Mouse (Mus musculus) liver, embryonic 12.5 days (tissue): Measurements from ENCODE around the gene Rsc1a1. TPM values are rescaled to one million over a fixed set of nuclear protein-coding genes. Genes with fewer than 3 reads are reported as not detected.
A peak's percentile ranks its signal among the peaks of the same experiment; 100 is the strongest.

Source experiments
- ATAC-seq: fragments of 200-750 bp; cut with Nextera tagmentation; 2 replicates; pipeline ENCODE4 v1.8.0; 2017; ENCODE audit warnings: moderate number of reproducible peaks, mild to moderate bottlenecking, moderate library complexity
- H3K27ac ChIP-seq: fragments of 300-500 bp; sonication (generic); 2 replicates; pipeline ENCODE4 v1.5.1; 2016; ENCODE audit warnings: mild to moderate bottlenecking
- H3K27me3 ChIP-seq: fragments of 300-500 bp; sonication (generic); replicated peaks from 2 replicates; pipeline ENCODE4 v1.6.1; 2016; ENCODE audit warnings: mild to moderate bottlenecking, moderate library complexity
- H3K36me3 ChIP-seq: fragments of 300-500 bp; sonication (generic); 2 replicates; pipeline ENCODE4 v1.6.1; 2016; ENCODE audit warnings: mild to moderate bottlenecking, moderate library complexity
- H3K4me1 ChIP-seq: fragments of 300-500 bp; sonication (generic); 2 replicates; pipeline ENCODE4 v1.6.1; 2016
- H3K4me2 ChIP-seq: fragments of 300-500 bp; sonication (generic); 2 replicates; pipeline ENCODE4 v1.6.1; 2016; ENCODE audit warnings: mild to moderate bottlenecking, moderate library complexity
- H3K4me3 ChIP-seq: fragments of 300-500 bp; sonication (generic); 2 replicates; pipeline ENCODE4 v1.5.1; 2016; ENCODE audit warnings: mild to moderate bottlenecking, moderate library complexity
- H3K9ac ChIP-seq: fragments of 300-500 bp; sonication (generic); 2 replicates; pipeline ENCODE4 v1.6.1; 2016; ENCODE audit warnings: mild to moderate bottlenecking, moderate library complexity
- H3K9me3 ChIP-seq: fragments of 300-500 bp; sonication (generic); replicated peaks from 2 replicates; pipeline ENCODE4 v1.6.1; 2016; ENCODE audit warnings: mild to moderate bottlenecking, moderate library complexity
- WGBS: fragments of 180-500 bp; shearing (Covaris S2); methylation state at CpG from one replicate; pipeline ENCODE4 v1.1.7; 2016; ENCODE audit not compliant: insufficient replicate concordance; 5-methylcytosine and 5-hydroxymethylcytosine counted together
- polyA plus RNA-seq: library from polyadenylated mRNA; unstranded; fragments of >200 nt; fragmentation: Nextera tagmentation; extraction: Ambion mirVana; gene quantifications from 2 replicates; pipeline ENCODE4 v1.2.1, GENCODE M21; 2016

The Rsc1a1 gene
- polyA plus RNA-seq, 1 experiment from 2014 or later = 0.74 TPM

DNA sequence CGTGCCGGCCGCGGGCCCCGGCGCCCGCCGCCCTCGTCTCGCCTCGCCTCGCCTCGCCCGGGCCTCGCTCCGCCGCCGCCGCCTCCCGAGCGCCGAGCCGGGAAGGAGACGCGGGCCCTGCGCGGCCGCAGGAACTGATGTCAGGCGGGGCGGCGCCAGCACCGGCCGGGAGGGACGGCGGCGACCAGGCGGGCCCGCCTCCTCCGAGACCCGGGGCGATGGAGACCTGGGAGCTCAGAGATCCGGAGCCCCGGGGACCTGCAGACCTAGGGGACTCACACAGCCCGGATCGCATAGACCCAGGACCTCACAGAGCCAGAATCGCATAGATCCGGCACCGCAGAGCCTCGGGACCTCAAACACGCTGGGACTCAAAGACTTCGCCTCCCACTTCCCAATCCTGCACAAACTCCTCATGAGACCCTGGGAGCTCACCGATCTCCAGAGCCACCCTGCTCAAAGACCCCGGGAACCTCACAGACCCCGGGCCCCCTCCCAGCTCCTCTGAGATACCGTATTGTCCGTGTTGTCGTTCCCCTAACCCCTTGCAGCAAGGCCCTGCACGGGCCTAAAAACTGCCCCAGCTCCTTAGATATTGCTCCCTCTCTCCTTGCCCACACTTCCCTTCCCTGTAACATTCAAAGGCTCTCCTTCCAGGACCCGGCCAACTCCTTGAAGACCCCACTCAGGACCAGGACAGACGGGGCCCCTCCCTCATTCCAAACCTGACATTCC lies 21.2 kb downstream of the Rsc1a1 start:
- Histone ChIP-seq H3K9me3 (no peaks in the 10 kb centered on the region), H3K27ac (peak overlapping the region; percentile 55), H3K4me3 (peak overlapping the region; percentile 73), H3K4me1 (peaks cover 27% of the 10 kb centered on the region), H3K27me3 (peaks cover 22% of the 10 kb centered on the region), H3K4me2 (peak overlapping the region; percentile 91), H3K9ac (peak overlapping the region; percentile 89), H3K36me3 (peaks cover 23% of the 10 kb centered on the region)
- peak; percentile 88 for ATAC-seq
- WGBS = 1% methylated on average over 43 of the region's 60 CpGs

DNA sequence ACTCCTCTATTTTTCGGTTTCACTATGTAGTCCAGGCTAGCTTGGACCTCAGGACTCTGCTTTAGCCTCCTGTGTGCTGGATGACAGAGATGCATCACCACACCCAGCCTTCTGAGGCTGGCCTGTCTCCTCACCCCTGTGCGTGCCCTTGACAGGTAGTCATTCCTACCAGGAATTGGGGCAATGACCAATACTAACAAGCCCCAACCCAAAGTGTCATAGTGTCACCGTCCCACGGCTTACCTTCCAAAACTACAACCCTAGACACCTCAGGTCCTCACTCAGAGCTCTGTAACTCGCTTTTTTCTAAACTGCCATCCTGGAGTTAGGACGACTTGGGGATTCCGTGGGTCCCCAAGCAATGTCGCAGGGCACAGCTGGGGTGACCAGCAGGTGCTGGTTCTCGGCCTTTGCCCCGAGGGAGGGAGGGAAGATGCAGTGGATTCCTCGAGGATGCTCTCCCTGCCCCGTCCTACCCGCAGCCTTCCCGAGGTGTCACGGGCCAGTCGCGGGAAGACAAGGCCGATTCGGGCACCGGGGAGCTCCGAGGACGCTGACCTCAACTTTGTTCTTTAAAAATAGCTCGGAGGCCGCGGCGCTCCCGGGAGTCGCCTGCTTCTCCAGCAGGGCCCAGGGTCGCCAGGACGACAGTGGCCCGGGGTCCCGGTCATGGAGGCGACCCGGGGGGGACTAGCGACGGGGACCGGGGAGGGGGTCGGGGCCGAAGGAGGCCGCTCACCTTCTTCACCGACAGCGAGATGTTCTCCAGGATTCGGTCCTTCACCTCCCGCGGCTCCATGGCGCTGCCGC lies 22.1 kb downstream of the Rsc1a1 start:
- H3K9ac ChIP-seq = peak overlapping the region; percentile 89
- H3K36me3 ChIP-seq = peaks cover 29% of the 10 kb centered on the region
- peak overlapping the region; percentile 55 for H3K27ac ChIP-seq
- WGBS = 6% methylated on average over 47 of the region's 47 CpGs
- peak overlapping the region; percentile 73 for H3K4me3 ChIP-seq
- no peaks in the 10 kb centered on the region for H3K9me3 ChIP-seq
- peak; percentile 39 for ATAC-seq
- peak overlapping the region; percentile 91 for H3K4me2 ChIP-seq
- H3K27me3 ChIP-seq = peaks cover 22% of the 10 kb centered on the region
- peaks cover 31% of the 10 kb centered on the region for H3K4me1 ChIP-seq

DNA sequence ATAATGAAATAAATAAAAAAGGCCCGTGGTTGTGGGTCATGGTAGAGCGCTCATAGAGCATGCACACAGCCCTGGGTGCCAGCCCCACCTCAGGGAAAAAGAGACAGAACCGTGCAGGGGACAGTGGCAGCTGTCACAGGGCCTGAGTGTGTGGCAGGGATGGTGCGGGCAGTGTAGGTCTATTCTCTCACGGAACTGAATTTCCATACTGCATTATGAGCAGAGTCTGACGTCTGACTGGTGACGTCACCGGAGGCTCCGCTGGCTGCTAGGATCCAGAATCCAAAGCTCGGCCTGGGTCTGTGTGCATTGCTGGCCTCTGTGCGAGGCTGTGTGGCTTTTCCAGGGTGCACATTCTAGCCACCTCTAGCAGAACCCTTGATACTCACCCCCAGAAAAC lies 24.5 kb downstream of the Rsc1a1 start:
- 89% methylated on average over 11 of the region's 11 CpGs for WGBS
- Histone ChIP-seq H3K27me3 (peaks cover 13% of the 10 kb centered on the region), H3K9ac (no peak overlapping the region), H3K4me3 (no peak overlapping the region), H3K4me2 (no peak overlapping the region), H3K4me1 (peaks cover 52% of the 10 kb centered on the region), H3K36me3 (peaks cover 35% of the 10 kb centered on the region), H3K27ac (no peak overlapping the region), H3K9me3 (no peaks in the 10 kb centered on the region)
- no peak for ATAC-seq

DNA sequence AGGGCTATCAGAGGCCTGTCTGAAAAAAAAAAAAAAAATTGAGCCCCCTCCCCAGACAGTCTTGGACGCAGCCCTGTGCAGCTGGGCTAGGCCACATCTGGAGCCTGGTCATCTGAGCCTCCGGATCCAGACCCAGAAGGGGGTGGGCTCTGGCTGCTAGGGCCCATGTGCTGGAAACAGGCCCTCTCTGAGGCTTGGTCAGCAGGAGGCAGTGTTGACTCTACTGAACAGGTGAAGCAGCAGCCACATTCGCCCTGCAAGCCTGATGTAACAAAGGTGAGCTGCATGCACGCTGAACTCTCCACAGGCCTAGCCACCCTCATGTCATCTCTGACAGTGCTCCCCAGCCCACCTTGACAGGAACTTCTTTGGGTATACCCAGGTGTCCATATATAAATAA lies 25.7 kb downstream of the Rsc1a1 start:
- no peak overlapping the region for H3K4me3 ChIP-seq
- H3K4me2 ChIP-seq = no peak overlapping the region
- H3K4me1 ChIP-seq = peaks cover 48% of the 10 kb centered on the region
- no peak overlapping the region for H3K27ac ChIP-seq
- H3K9ac ChIP-seq = no peak overlapping the region
- WGBS = 79% methylated on average over 4 of the region's 4 CpGs
- H3K9me3 ChIP-seq = no peaks in the 10 kb centered on the region
- H3K27me3 ChIP-seq = 0 out of 2 replicates have a peak, but pooled peaks cover 1% of the 10 kb centered on the region
- ATAC-seq = no peak
- H3K36me3 ChIP-seq = peaks cover 35% of the 10 kb centered on the region

DNA sequence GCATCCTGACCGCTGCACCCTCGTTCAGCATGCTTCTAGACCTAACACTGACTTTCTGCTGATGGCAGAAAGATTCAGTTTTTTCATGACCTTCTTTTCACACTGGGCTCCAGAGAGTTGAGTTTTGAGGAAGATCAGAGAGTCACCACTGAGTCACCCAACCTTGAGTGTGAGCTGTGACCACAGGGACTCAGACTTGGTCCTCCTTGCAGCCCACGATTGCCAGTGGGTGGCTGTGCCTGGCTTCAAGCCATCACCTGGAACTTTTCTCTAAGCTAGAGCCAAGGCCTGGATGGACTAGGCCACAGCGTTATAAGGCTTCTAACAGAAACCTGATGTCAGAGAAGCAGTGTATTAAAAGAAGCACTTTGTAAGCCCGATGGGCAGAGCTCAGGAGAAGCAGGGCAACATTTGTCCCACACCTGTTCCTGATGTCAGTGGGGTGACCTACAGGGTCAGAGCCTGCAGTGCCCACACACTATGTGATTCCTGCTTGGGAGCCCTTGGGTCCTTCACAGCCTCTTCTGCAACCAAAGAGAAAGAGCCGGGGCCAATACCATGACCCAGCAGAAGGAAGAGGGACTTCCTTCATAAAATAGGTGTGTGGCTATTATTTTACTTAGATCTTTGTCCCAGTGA lies 26.4 kb downstream of the Rsc1a1 start:
- Histone ChIP-seq H3K4me3 (no peak overlapping the region), H3K9ac (no peak overlapping the region), H3K4me2 (no peak overlapping the region), H3K9me3 (no peaks in the 10 kb centered on the region), H3K4me1 (peaks cover 42% of the 10 kb centered on the region), H3K36me3 (peaks cover 37% of the 10 kb centered on the region), H3K27ac (no peak overlapping the region), H3K27me3 (no peaks in the 10 kb centered on the region)
- WGBS = 79% methylated on average over 6 of the region's 6 CpGs
- no peak for ATAC-seq

DNA sequence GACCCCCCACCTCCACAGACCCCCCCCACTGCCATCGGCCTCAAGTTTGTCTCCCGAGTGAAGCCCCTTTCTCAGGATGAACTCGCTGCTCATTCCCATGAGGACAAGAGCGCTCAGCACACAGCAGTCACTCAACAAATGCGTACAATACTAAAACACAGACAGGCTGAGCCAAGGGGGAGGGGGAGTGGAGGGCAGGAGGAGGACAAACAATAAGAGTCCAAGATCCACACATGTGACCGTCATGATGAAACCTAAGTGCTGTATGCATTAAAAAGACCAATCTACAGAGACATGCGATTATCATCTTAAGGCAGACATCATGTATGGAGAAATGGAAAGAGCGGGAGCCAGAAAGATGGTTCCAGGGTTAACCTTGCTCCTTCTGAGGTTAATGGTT lies 28.5 kb downstream of the Rsc1a1 start:
- H3K27ac ChIP-seq = no peak overlapping the region
- WGBS = 81% methylated on average over 8 of the region's 8 CpGs
- no peak overlapping the region for H3K9ac ChIP-seq
- ATAC-seq = peak; percentile 22; the same call in 1 of the 2 replicates
- peaks cover 47% of the 10 kb centered on the region for H3K36me3 ChIP-seq
- H3K9me3 ChIP-seq = no peaks in the 10 kb centered on the region
- no peaks in the 10 kb centered on the region for H3K27me3 ChIP-seq
- H3K4me1 ChIP-seq = peaks cover 27% of the 10 kb centered on the region
- no peak overlapping the region for H3K4me3 ChIP-seq
- no peak overlapping the region for H3K4me2 ChIP-seq

DNA sequence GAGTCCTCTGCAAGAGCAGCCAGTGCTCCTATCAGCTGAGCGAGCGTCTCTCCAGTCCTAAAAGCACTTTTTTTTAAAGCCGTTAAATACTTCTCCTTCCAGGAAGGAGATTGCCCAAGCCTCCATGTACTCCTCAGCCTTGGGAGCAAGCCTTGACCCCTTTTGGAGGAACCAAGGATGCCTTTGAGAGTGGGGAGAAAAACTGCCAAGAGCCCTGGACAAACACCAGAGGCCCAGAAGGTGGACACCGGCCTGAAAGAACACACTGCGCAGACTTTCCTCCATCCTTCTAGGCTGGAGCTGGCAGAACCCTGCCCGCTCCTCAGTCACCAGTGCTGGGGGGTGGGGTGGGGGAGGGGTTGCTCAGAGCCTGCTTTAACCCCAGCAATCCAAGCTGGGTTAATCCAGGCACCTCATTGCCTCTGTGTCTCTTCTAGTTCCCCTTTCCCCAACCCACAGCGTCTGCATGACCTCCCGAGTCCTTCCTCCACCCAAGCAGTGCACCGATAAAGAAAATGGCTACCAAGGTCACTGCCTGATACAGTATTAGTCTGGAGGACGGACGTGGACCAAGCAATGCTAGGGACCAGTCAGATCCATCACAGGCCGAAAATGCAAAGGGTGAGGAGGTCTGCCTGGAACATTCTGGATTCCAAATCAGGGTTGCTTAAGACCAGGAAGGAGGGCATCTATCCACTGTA lies 29.3 kb downstream of the Rsc1a1 start:
- 48% methylated on average over 12 of the region's 12 CpGs for whole genome bisulfite sequencing
- no peak for ATAC-seq
- Histone ChIP-seq H3K9me3 (no peaks in the 10 kb centered on the region), H3K4me1 (peaks cover 27% of the 10 kb centered on the region), H3K9ac (no peak overlapping the region), H3K27ac (no peak overlapping the region), H3K4me3 (no peak overlapping the region), H3K4me2 (no peak overlapping the region), H3K27me3 (no peaks in the 10 kb centered on the region), H3K36me3 (peaks cover 48% of the 10 kb centered on the region)

DNA sequence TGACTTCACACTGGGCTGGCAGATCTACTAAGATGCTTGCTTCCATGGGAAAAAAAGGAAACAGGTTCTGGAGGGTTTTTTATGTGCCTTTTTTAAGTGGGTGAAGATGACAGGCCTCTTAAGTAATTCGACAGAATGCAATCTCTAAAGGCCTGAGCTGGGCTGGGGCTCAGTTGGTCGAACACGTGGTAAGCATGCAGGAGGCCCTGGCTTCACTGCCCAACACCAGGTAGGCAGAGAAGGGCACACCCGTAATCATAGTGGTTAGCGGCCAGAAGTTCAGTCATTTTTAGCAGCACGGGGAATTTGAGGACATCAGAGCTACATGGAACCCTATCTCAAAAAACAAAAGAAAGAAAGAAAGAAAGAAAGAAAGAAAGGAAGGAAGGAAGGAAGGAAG lies 30.9 kb downstream of the Rsc1a1 start:
- 84% methylated on average over 6 of the region's 6 CpGs for WGBS
- H3K4me3 ChIP-seq = no peak overlapping the region
- peaks cover 27% of the 10 kb centered on the region for H3K4me1 ChIP-seq
- no peak overlapping the region for H3K4me2 ChIP-seq
- no peak overlapping the region for H3K27ac ChIP-seq
- H3K27me3 ChIP-seq = no peaks in the 10 kb centered on the region
- H3K9me3 ChIP-seq = no peaks in the 10 kb centered on the region
- H3K9ac ChIP-seq = no peak overlapping the region
- no peak for ATAC-seq
- H3K36me3 ChIP-seq = peaks cover 36% of the 10 kb centered on the region

DNA sequence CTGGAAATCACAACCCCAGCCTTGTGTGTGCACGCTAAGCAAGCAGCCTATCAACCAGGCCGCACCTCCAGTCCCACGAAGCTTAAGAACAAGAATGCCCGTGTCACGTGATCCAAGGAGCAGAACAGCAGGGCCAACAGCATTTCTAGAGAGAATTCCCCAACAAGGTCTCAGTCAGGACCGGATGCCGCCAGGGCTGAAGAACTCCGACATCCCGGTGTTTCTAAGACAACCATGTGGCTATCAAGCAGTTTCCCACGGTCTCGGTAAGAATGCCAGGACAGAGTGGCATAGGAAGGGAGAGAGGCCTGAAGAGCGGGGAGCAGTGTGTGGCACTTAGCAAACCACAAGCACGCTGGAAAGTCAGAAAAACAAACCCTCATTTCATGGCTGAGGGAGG lies 31.6 kb downstream of the Rsc1a1 start:
- ATAC-seq = no peak
- Histone ChIP-seq H3K9ac (no peak overlapping the region), H3K27ac (no peak overlapping the region), H3K9me3 (no peaks in the 10 kb centered on the region), H3K4me3 (no peak overlapping the region), H3K36me3 (peaks cover 36% of the 10 kb centered on the region), H3K27me3 (no peaks in the 10 kb centered on the region), H3K4me1 (peaks cover 27% of the 10 kb centered on the region), H3K4me2 (no peak overlapping the region)
- WGBS = 84% methylated on average over 13 of the region's 13 CpGs

DNA sequence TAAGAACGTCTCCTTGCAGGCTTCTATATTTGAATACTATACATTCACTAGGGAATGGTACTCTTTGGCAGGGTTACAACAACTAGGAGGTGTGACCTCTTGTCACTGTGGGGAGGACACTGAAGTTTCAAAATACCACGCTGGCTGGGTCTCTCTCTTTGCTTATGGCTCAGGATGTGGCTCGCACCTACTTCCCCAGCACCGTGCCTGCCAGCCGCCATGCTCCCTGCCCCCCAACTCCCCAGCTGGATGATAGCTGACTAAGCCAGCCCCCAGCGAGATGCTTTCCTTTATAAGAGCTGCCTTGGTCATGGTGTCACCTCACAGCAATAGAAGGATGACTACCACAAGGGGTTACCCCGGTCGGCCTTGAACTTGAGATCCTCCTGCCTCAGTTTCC lies 32.4 kb downstream of the Rsc1a1 start:
- peaks cover 22% of the 10 kb centered on the region for H3K4me1 ChIP-seq
- no peaks in the 10 kb centered on the region for H3K27me3 ChIP-seq
- no peak for ATAC-seq
- H3K9ac ChIP-seq = no peak overlapping the region
- no peak overlapping the region for H3K4me2 ChIP-seq
- H3K27ac ChIP-seq = no peak overlapping the region
- peaks cover 34% of the 10 kb centered on the region for H3K36me3 ChIP-seq
- H3K9me3 ChIP-seq = no peaks in the 10 kb centered on the region
- 68% methylated on average over 8 of the region's 8 CpGs for WGBS
- H3K4me3 ChIP-seq = no peak overlapping the region

DNA sequence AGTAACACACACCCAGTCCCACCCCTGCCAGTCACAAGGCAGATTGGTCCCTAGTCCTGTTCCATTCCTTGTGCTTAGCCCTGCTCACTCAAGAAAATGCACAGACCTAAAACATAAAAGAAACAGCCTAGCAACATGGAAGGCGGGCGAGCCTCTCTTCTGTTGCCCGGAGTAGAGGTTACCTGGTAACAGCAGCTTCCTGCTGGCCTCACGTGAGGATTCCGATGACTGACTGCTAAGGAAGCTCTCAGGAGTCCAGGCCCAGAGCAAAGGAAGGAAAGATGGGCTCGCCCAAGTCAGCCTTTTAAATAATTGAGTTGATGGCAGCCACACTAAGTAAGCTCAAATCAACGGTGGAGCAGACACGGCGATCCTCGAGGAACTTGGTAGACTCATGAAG lies 33.5 kb downstream of the Rsc1a1 start:
- no peak overlapping the region for H3K4me2 ChIP-seq
- H3K4me3 ChIP-seq = no peak overlapping the region
- 86% methylated on average over 10 of the region's 10 CpGs for WGBS
- no peak overlapping the region for H3K27ac ChIP-seq
- no peaks in the 10 kb centered on the region for H3K9me3 ChIP-seq
- peaks cover 36% of the 10 kb centered on the region for H3K36me3 ChIP-seq
- ATAC-seq = no peak
- no peaks in the 10 kb centered on the region for H3K27me3 ChIP-seq
- no peak overlapping the region for H3K9ac ChIP-seq
- peaks cover 14% of the 10 kb centered on the region for H3K4me1 ChIP-seq
